Mouse (Mus musculus): ENCODE data around the gene Gramd4. TPM values are rescaled to one million over a fixed set of nuclear protein-coding genes. Genes with fewer than 3 reads are reported as not detected.

Gene Gramd4
- polyA plus RNA-seq, 1 experiment from 2014 or later, result 33.4 TPM

GRCm38 (mm10) chr15:86064191-86064849 is 6.8 kb downstream of the Gramd4 start:
- Histone ChIP-seq H3K36me3 (replicated peaks) (no peaks in the 10 kb centered on the region), H3K4me3 (replicated peaks) (no peak overlapping the region), H3K4me2 (no peak overlapping the region), H3K9ac (no peak overlapping the region), H3K27me3 (no peaks in the 10 kb centered on the region), H3K4me1 (peaks cover 51% of the 10 kb centered on the region), H3K27ac (no peak overlapping the region), H3K9me3 (0 out of 2 replicates have a peak, but pooled peaks cover 4% of the 10 kb centered on the region)
- WGBS, result 90% methylated on average over 8 of the region's 8 CpGs
- ATAC-seq (ENCODE audit: low FRiP score), result no peak

DNA sequence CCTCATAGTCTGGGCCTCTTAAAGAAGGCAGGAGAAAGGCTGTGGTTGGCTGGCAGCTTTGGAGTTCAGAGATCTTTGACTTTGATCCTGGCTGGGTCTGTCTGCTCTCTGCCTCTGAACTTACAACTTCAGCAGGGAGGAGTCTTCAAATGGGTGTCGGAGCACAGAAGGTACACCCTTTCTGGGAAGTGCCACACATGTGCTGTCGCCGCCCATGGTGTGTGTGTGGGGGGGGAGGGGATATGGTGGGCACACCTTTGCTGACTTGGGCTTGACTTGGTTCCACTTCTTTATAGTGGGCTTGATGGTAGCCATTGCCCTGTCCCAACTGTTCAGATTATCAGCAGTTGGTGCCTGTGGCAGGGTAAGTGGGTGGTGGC is 7.3 kb downstream of the Gramd4 start:
- H3K9me3 ChIP-seq, result 0 out of 2 replicates have a peak, but pooled peaks cover 4% of the 10 kb centered on the region
- H3K4me1 ChIP-seq, result peaks cover 51% of the 10 kb centered on the region
- H3K27ac ChIP-seq, result no peak overlapping the region
- no peak overlapping the region for H3K4me3 ChIP-seq (replicated peaks)
- ATAC-seq (ENCODE audit: low FRiP score), result no peak
- no peaks in the 10 kb centered on the region for H3K27me3 ChIP-seq
- H3K36me3 ChIP-seq (replicated peaks), result no peaks in the 10 kb centered on the region
- 92% methylated on average over 3 of the region's 3 CpGs for WGBS
- H3K9ac ChIP-seq, result no peak overlapping the region
- no peak overlapping the region for H3K4me2 ChIP-seq

DNA sequence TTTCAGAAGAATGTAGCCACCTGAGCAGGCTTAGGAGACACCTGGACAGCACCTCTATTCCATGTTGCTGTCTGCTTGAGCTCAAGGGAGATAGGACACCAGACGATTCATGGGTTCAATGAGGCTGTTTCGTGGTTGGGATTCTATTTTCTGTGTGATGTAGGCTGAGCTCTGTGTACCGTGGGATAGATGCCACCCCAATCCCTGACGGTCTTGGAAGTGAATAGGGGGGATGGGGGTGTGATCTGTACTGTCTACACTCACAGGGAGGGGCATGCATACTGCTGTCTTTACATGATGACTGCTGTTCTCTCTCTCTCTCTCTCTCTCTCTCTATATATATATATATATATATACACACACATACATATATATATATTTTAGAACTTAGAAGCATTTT is 7.9 kb downstream of the Gramd4 start:
- Histone ChIP-seq H3K4me2 (no peak overlapping the region), H3K9ac (no peak overlapping the region), H3K27ac (no peak overlapping the region), H3K36me3 (replicated peaks) (no peaks in the 10 kb centered on the region), H3K27me3 (no peaks in the 10 kb centered on the region), H3K4me1 (peaks cover 51% of the 10 kb centered on the region), H3K4me3 (replicated peaks) (no peak overlapping the region), H3K9me3 (0 out of 2 replicates have a peak, but pooled peaks cover 4% of the 10 kb centered on the region)
- ATAC-seq (ENCODE audit: low FRiP score), result no peak
- 89% methylated on average over 4 of the region's 4 CpGs for WGBS

GRCm38 (mm10) chr15:86066836-86067580 is 9.5 kb downstream of the Gramd4 start:
- Histone ChIP-seq H3K9me3 (0 out of 2 replicates have a peak, but pooled peaks cover 4% of the 10 kb centered on the region), H3K4me1 (peaks cover 45% of the 10 kb centered on the region), H3K4me3 (replicated peaks) (no peak overlapping the region), H3K27ac (no peak overlapping the region), H3K4me2 (no peak overlapping the region), H3K9ac (no peak overlapping the region), H3K36me3 (replicated peaks) (no peaks in the 10 kb centered on the region), H3K27me3 (no peaks in the 10 kb centered on the region)
- ATAC-seq (ENCODE audit: low FRiP score), result no peak
- WGBS, result 85% methylated on average over 14 of the region's 14 CpGs

DNA sequence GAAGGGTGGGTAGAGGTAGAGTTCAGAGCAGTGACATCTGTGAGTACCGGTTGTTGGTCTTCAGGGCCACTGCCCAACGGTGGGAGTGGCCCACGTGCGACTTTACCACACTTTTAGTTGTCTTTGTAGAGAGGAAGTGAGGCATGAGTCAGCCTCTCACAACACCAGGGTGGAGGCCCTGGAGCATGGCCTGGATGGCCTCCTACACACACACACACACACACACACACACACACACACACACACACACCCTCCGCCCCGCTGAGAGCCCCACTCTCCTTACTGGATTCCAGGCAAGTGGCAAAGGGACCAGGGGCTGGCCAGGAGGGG is 10.1 kb downstream of the Gramd4 start:
- 0 out of 2 replicates have a peak, but pooled peaks cover 4% of the 10 kb centered on the region for H3K9me3 ChIP-seq
- ATAC-seq (ENCODE audit: low FRiP score), result no peak
- no peaks in the 10 kb centered on the region for H3K36me3 ChIP-seq (replicated peaks)
- H3K4me1 ChIP-seq, result peaks cover 45% of the 10 kb centered on the region
- H3K9ac ChIP-seq, result no peak overlapping the region; the same call in 1 of the 2 replicates
- H3K27me3 ChIP-seq, result no peaks in the 10 kb centered on the region
- H3K4me3 ChIP-seq (replicated peaks), result no peak overlapping the region
- WGBS, result 93% methylated on average over 6 of the region's 6 CpGs
- no peak overlapping the region for H3K27ac ChIP-seq
- no peak overlapping the region for H3K4me2 ChIP-seq

- Histone ChIP-seq H3K9me3 (0 out of 2 replicates have a peak, but pooled peaks cover 4% of the 10 kb centered on the region), H3K4me2 (no peak overlapping the region), H3K36me3 (replicated peaks) (no peaks in the 10 kb centered on the region), H3K4me1 (peaks cover 45% of the 10 kb centered on the region), H3K27me3 (no peaks in the 10 kb centered on the region), H3K9ac (no peak overlapping the region), H3K27ac (no peak overlapping the region), H3K4me3 (replicated peaks) (no peak overlapping the region)
- no peak for ATAC-seq (ENCODE audit: low FRiP score)
- WGBS, result 81% methylated on average over 4 of the region's 4 CpGs
These were observed 10.5 kb downstream of the Gramd4 start for GRCm38 (mm10) chr15:86067941-86068495.

DNA sequence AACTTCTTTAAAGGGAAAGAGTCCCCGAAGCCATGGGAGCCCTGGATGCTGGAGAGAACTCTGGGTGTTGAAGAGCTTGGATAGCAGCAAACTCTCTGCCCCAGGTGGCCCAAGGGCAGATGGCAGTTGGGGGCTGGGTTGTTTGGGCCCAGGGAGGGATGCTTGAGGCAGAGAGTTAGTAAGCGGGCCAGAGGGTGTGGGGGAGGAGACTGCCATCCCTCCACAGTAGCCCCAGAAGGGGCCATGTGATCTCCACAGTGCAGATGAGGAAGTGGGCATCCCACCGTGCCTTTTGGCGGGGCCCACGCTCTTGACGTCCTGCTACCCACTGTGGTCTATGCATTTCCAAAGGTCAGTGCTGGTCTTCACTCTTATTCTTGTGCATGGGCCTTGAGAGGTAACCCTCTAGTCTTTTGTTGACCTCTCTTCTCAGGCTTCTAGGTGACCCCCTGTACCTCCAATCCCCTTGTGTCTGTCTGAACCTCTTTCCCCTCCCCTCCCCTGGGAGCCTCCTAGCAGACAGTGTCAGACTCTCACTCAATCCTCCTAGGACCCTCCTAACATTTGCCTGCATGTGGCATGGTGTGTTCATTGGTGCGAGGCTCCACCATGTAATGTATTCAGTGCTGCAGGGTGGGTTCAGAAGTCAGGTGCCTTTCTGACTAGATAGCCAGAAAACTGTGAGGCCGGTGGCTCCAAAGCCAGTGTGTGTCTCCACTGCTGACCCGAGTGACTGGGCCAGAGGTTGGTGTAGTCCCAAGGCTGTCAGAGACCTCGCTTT is 11.7 kb downstream of the Gramd4 start:
- Histone ChIP-seq H3K4me3 (replicated peaks) (no peak overlapping the region), H3K9ac (no peak overlapping the region), H3K9me3 (0 out of 2 replicates have a peak, but pooled peaks cover 4% of the 10 kb centered on the region), H3K36me3 (replicated peaks) (no peaks in the 10 kb centered on the region), H3K4me1 (peaks cover 45% of the 10 kb centered on the region), H3K4me2 (no peak overlapping the region), H3K27me3 (no peaks in the 10 kb centered on the region), H3K27ac (no peak overlapping the region)
- ATAC-seq (ENCODE audit: low FRiP score), result no peak
- 87% methylated on average over 10 of the region's 10 CpGs for WGBS

DNA sequence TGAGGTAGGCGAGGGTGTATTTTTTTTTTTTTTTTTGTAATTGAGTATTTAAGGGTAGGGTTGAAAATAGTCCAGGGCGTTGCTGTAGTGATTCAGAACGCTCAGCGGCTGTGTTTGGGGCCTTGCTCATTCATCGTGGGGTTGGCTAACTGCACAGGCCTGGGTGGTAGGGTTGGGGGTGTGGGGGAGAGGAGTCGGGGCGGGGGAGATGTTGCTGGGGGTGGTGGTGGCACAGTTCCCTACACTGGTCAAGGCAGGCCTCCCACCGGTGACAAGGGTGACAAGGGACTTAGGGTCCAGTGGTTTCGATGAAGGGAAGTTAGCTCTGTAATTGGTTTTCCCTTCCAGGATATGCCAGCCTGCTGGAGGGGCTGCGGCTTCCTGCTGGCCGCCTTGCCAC is 12.9 kb downstream of the Gramd4 start:
- Histone ChIP-seq H3K27me3 (no peaks in the 10 kb centered on the region), H3K4me1 (peaks cover 45% of the 10 kb centered on the region), H3K36me3 (replicated peaks) (no peaks in the 10 kb centered on the region), H3K9ac (no peak overlapping the region), H3K4me3 (replicated peaks) (no peak overlapping the region), H3K27ac (peak overlapping the region; percentile 63), H3K4me2 (no peak overlapping the region), H3K9me3 (0 out of 2 replicates have a peak, but pooled peaks cover 4% of the 10 kb centered on the region)
- 36% methylated on average over 11 of the region's 11 CpGs for WGBS
- ATAC-seq (ENCODE audit: low FRiP score), result no peak

DNA sequence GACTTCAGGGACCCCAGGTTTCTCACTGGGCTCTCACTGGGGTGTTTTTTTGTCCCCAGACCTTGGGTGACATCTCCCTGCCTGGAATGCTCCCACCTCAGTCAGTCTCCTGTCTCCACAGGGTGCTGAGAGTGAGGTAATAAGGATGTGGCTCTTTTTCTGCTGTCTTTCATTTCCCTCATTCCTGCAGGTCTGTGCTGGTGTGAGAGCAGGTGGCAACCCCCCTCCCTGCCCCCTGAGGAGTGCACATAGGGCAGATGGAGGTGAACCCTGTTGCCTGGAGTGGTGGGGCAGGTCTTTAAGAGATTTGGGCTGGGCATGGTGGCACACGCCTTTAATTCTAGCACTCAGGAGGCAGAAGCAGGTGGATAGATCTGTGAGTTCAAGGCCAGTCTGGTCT is 13.7 kb downstream of the Gramd4 start:
- no peaks in the 10 kb centered on the region for H3K36me3 ChIP-seq (replicated peaks)
- no peak overlapping the region for H3K9ac ChIP-seq
- 67% methylated on average over 1 of the region's 1 CpGs for WGBS
- no peaks in the 10 kb centered on the region for H3K9me3 ChIP-seq
- ATAC-seq (ENCODE audit: low FRiP score), result no peak
- no peak overlapping the region for H3K27ac ChIP-seq
- no peak overlapping the region for H3K4me2 ChIP-seq
- H3K27me3 ChIP-seq, result no peaks in the 10 kb centered on the region
- H3K4me3 ChIP-seq (replicated peaks), result no peak overlapping the region
- peaks cover 45% of the 10 kb centered on the region for H3K4me1 ChIP-seq

GRCm38 (mm10) chr15:86074171-86074937 is 16.9 kb downstream of the Gramd4 start:
- Histone ChIP-seq H3K9me3 (no peaks in the 10 kb centered on the region), H3K9ac (no peak overlapping the region), H3K4me2 (no peak overlapping the region), H3K4me1 (peaks cover 19% of the 10 kb centered on the region), H3K27me3 (no peaks in the 10 kb centered on the region), H3K4me3 (replicated peaks) (no peak overlapping the region), H3K36me3 (replicated peaks) (no peaks in the 10 kb centered on the region), H3K27ac (no peak overlapping the region)
- WGBS, result 94% methylated on average over 16 of the region's 16 CpGs
- ATAC-seq (ENCODE audit: low FRiP score), result no peak

DNA sequence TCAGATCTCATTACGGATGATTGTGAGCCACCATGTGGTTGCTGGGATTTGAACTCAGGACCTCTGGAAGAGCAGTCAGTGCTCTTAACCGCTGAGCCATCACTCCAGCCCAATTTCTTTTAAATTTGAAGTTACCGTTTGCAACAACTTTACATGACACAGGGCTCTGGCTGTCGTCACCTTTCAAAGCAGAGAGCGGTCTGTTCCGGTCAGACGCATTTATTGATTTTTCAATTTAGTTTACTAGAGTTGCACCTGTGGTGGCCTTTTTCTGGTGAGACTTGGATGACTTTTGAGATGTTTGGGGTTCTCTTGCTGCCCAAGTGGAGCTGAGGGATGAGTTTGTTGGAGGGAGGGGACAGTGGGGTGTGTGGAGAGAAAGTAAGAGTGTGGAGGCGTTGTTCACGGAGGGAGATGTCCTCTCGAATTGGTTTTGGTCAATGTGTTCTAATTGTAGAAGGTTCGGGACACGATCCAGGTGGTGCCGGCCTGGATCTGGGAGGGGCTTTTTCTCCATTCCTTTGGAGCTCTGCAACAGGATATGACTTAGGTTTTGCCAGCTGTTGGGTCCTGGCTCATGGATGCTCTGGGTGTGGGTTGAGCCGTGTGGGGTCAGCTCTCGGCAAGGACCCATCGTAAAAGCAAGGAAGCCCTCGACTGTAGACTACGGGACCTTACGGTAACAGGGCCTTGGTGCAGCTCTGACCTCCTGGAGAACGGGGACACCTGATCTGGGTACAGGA is 18.0 kb downstream of the Gramd4 start:
- no peak overlapping the region for H3K4me2 ChIP-seq
- H3K4me3 ChIP-seq (replicated peaks), result no peak overlapping the region
- no peak for ATAC-seq (ENCODE audit: low FRiP score)
- no peaks in the 10 kb centered on the region for H3K36me3 ChIP-seq (replicated peaks)
- peaks cover 8% of the 10 kb centered on the region for H3K4me1 ChIP-seq
- H3K9me3 ChIP-seq, result no peaks in the 10 kb centered on the region
- no peak overlapping the region for H3K27ac ChIP-seq
- no peak overlapping the region for H3K9ac ChIP-seq
- WGBS, result 93% methylated on average over 20 of the region's 20 CpGs
- H3K27me3 ChIP-seq, result no peaks in the 10 kb centered on the region
